Mouse (Mus musculus) heart, adult 2 months (tissue): Measurements from ENCODE around the gene Atg16l2. TPM values are rescaled to one million over a fixed set of nuclear protein-coding genes. Genes with fewer than 3 reads are reported as not detected.

Experiments used
- DNase-seq, 2 experiments: peaks; one replicate each; pipeline ENCODE4 v3.0.0; 2021
- H3K27ac ChIP-seq: fragments of 200-600 bp; 2 replicates; pipeline ENCODE4 v1.8.1; 2022
- H3K27me3 ChIP-seq: fragments of 200-500 bp; 2 replicates; pipeline ENCODE4 v1.6.1; 2012; ENCODE audit warnings: mild to moderate bottlenecking, low read length, inconsistent platforms, mixed read lengths; ENCODE audit not compliant: control insufficient read depth, insufficient read depth
- H3K36me3 ChIP-seq: fragments of 200-500 bp; 2 replicates; pipeline ENCODE4 v1.6.1; 2012; ENCODE audit warnings: low read length, inconsistent platforms; ENCODE audit not compliant: control insufficient read depth, insufficient read depth
- H3K4me1 ChIP-seq: fragments of 200-500 bp; 2 replicates; pipeline ENCODE4 v1.6.1; 2011; ENCODE audit warnings: low read length; ENCODE audit not compliant: control insufficient read depth, insufficient read depth
- H3K4me3 ChIP-seq: fragments of 200-600 bp; 2 replicates; pipeline ENCODE4 v1.8.1; 2022
- H3K79me2 ChIP-seq: fragments of 200-500 bp; replicated peaks from 2 replicates; pipeline ENCODE4 v1.6.1; 2012; ENCODE audit warnings: mild to moderate bottlenecking, inconsistent platforms, low read length, moderate library complexity, mixed read lengths; ENCODE audit not compliant: control insufficient read depth, insufficient read depth
- H3K9ac ChIP-seq: fragments of 200-500 bp; 2 replicates; pipeline ENCODE4 v1.6.1; 2012; ENCODE audit warnings: low read depth, mild to moderate bottlenecking, control low read depth, inconsistent platforms, low read length, mixed read lengths
- CTCF ChIP-seq: fragments of 200-600 bp; IDR thresholded peaks from 2 replicates; pipeline ENCODE4 v1.8.1; 2022; ENCODE audit warnings: antibody characterized with exemption, mild to moderate bottlenecking, moderate library complexity
- EP300 ChIP-seq: fragments of 200-500 bp; IDR thresholded peaks from 2 replicates; pipeline ENCODE4 v1.6.1; 2011; ENCODE audit warnings: low read depth, low read length, control low read depth; ENCODE audit not compliant: insufficient read depth
- POLR2A ChIP-seq: fragments of 200-500 bp; IDR thresholded peaks from 2 replicates; pipeline ENCODE4 v1.6.1; 2011; ENCODE audit warnings: mild to moderate bottlenecking, low read depth, low read length, control low read depth; ENCODE audit not compliant: insufficient read depth
- WGBS: fragments of 180-500 bp; shearing (Covaris S2); methylation state at CpG from one replicate; pipeline ENCODE4 v1.1.7; 2018; 5-methylcytosine and 5-hydroxymethylcytosine counted together
- intact Hi-C: fragments of 180-260 bp; cut with DNase I; formaldehyde crosslinking; loops from one replicate; pipeline ENCODE4 v1.15.1; 2025
- polyA plus RNA-seq: library from polyadenylated mRNA; depleted of rRNA; stranded (reverse); fragments of >200 nt; gene quantifications from 2 replicates; pipeline ENCODE4 v1.2.3, GENCODE M21; 2012
- total RNA-seq, 2 experiments: library from RNA; stranded (reverse); gene quantifications; 2 replicates each; pipeline ENCODE4 v1.2.3; 2021

Atg16l2 gene
- total and polyA plus RNA-seq, 3 experiments = 7.8 to 22.8 (median 8.9) TPM

GRCm38 (mm10) chr7:101288436-101288835 lies 13.6 kb downstream of the Atg16l2 start:
- TF ChIP-seq CTCF (peak; percentile 98), EP300 (0 out of 2 replicates have a peak, but pooled peaks have one; percentile 55), POLR2A (no peak)
- WGBS = 34% methylated on average over 4 of the region's 4 CpGs
- peak overlapping the region; percentile 23; the same call in 1 of the 2 replicates for H3K27ac ChIP-seq
- intact Hi-C loops = loop anchor here (1.0 to 5.0 kb wide), 3 partner anchors 56 to 227 kb away; no protein-coding TSS in a partner anchor
- no peaks in the 10 kb centered on the region for H3K4me1 ChIP-seq
- DNase-seq = peak; percentile 48 to 65
- H3K27me3 ChIP-seq = no peaks in the 10 kb centered on the region
- no peak overlapping the region for H3K4me3 ChIP-seq
- H3K9ac ChIP-seq = no peak overlapping the region
- H3K79me2 ChIP-seq = no peaks in the 10 kb centered on the region
- no peaks in the 10 kb centered on the region for H3K36me3 ChIP-seq

GRCm38 (mm10) chr7:101287820-101288219 lies 14.2 kb downstream of the Atg16l2 start:
- TF ChIP-seq POLR2A (no peak), EP300 (no peak), CTCF (no peak)
- Histone ChIP-seq H3K27me3 (no peaks in the 10 kb centered on the region), H3K36me3 (no peaks in the 10 kb centered on the region), H3K27ac (peak overlapping the region; percentile 23; the same call in 1 of the 2 replicates), H3K79me2 (no peaks in the 10 kb centered on the region), H3K9ac (no peak overlapping the region), H3K4me3 (no peak overlapping the region), H3K4me1 (no peaks in the 10 kb centered on the region)
- 82% methylated on average over 2 of the region's 2 CpGs for WGBS
- no peak for DNase-seq
- intact Hi-C loops = loop anchor here (1.0 to 5.0 kb wide), 3 partner anchors 56 to 227 kb away; no protein-coding TSS in a partner anchor

GRCm38 (mm10) chr7:101286891-101287290 lies 15.2 kb downstream of the Atg16l2 start:
- Histone ChIP-seq H3K9ac (no peak overlapping the region), H3K27me3 (no peaks in the 10 kb centered on the region), H3K79me2 (no peaks in the 10 kb centered on the region), H3K4me3 (no peak overlapping the region), H3K27ac (no peak overlapping the region), H3K36me3 (no peaks in the 10 kb centered on the region), H3K4me1 (no peaks in the 10 kb centered on the region)
- WGBS = 62% methylated on average over 4 of the region's 4 CpGs
- no peak for DNase-seq
- TF ChIP-seq CTCF = no peak
- no peak for TF ChIP-seq EP300
- no peak for TF ChIP-seq POLR2A
- intact Hi-C loops = loop anchor here (5.0 kb wide), 2 partner anchors 55 to 175 kb away; no protein-coding TSS in a partner anchor

DNA sequence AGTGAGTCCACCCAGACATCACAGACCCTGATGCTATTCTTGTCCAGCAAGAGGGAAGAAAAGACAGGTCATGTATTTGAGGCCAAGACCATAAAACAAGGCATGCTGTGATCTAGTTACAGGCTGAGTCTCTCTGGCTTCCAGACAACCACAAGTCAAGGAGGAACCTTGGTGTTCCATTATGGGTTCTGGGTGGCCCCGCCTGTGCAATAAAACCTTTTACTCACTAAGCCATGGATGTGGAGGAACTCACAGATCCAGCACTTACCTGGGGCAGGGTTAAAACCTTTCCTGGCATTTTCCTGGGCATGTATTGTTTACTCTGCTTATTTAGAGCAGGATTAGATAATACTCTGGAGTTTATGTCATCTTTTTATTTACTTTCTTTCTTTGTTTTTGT lies 17.5 kb downstream of the Atg16l2 start:
- no peaks in the 10 kb centered on the region for H3K4me1 ChIP-seq
- H3K36me3 ChIP-seq = no peaks in the 10 kb centered on the region
- no peak overlapping the region for H3K4me3 ChIP-seq
- no peak overlapping the region for H3K9ac ChIP-seq
- no peak overlapping the region for H3K27ac ChIP-seq
- 93% methylated on average over 1 of the region's 1 CpGs for WGBS
- H3K79me2 ChIP-seq = no peaks in the 10 kb centered on the region
- TF ChIP-seq CTCF = no peak
- no peak for TF ChIP-seq EP300
- no peak for TF ChIP-seq POLR2A
- intact Hi-C loops = no loop called here
- no peak for DNase-seq
- no peaks in the 10 kb centered on the region for H3K27me3 ChIP-seq

- Histone ChIP-seq H3K79me2 (no peaks in the 10 kb centered on the region), H3K27ac (no peak overlapping the region), H3K4me3 (no peak overlapping the region), H3K36me3 (no peaks in the 10 kb centered on the region), H3K9ac (no peak overlapping the region), H3K4me1 (no peaks in the 10 kb centered on the region), H3K27me3 (no peaks in the 10 kb centered on the region)
- intact Hi-C loops = no loop called here
- 89% methylated on average over 3 of the region's 3 CpGs for WGBS
- DNase-seq = no peak
- TF ChIP-seq EP300 (no peak), POLR2A (no peak), CTCF (no peak)
Observed at GRCm38 (mm10) chr7:101282721-101283120, 19.3 kb downstream of the Atg16l2 start.

- Histone ChIP-seq H3K4me1 (peaks cover 2% of the 10 kb centered on the region; the same call in 1 of the 2 replicates), H3K27me3 (no peaks in the 10 kb centered on the region), H3K79me2 (no peaks in the 10 kb centered on the region), H3K9ac (no peak overlapping the region), H3K36me3 (peaks cover 10% of the 10 kb centered on the region), H3K27ac (no peak overlapping the region), H3K4me3 (no peak overlapping the region)
- 86% methylated on average over 8 of the region's 8 CpGs for WGBS
- DNase-seq = no peak
- no peak for TF ChIP-seq EP300
- TF ChIP-seq CTCF = no peak
- TF ChIP-seq POLR2A = no peak
- intact Hi-C loops = no loop called here
Observed at GRCm38 (mm10) chr7:101272466-101273160, 29.4 kb downstream of the Atg16l2 start.
